Mouse (Mus musculus) liver, embryonic 14.5 days (tissue): ENCODE measurements around the gene Olfr814. TPM values are rescaled to one million over a fixed set of nuclear protein-coding genes. Genes with fewer than 3 reads are reported as not detected.

Experiments
- ATAC-seq: fragments of 200-750 bp; cut with Nextera tagmentation; 2 replicates; pipeline ENCODE4 v1.8.0; 2017; ENCODE audit warnings: moderate number of reproducible peaks, mild to moderate bottlenecking, moderate library complexity; ENCODE audit not compliant: insufficient read depth
- DNase-seq, 3 experiments: peaks; one replicate each; pipeline ENCODE4 v3.0.0-alpha.2; 2012 to 2013; ENCODE audit warnings: low read depth in 3 of 3, low spot score in 3 of 3
- H3K27ac ChIP-seq: fragments of 300-500 bp; sonication (generic); 2 replicates; pipeline ENCODE4 v1.5.1; 2014; ENCODE audit warnings: moderate library complexity, mild to moderate bottlenecking, control low read depth, inconsistent platforms
- H3K27me3 ChIP-seq: fragments of 300-500 bp; sonication (generic); 2 replicates; pipeline ENCODE4 v1.6.1; 2014; ENCODE audit warnings: mild to moderate bottlenecking, low read length, moderate library complexity; ENCODE audit not compliant: control insufficient read depth, insufficient read depth
- H3K36me3 ChIP-seq: fragments of 300-500 bp; sonication (generic); replicated peaks from 2 replicates; pipeline ENCODE4 v1.6.1; 2014; ENCODE audit warnings: low read depth; ENCODE audit not compliant: control insufficient read depth, insufficient read depth
- H3K4me1 ChIP-seq, 2 experiments: fragments of 200-500 bp in 1 of 2; fragments of 300-500 bp in 1 of 2; sonication (generic) in 1 of 2; replicated peaks; 2 replicates each; pipeline ENCODE4 v1.6.1; 2012 to 2014; ENCODE audit warnings: antibody characterized with exemption in 1 of 2, inconsistent platforms in 1 of 2, low read length in 1 of 2; ENCODE audit not compliant: control insufficient read depth in 2 of 2, insufficient read depth in 2 of 2
- H3K4me2 ChIP-seq: fragments of 300-500 bp; sonication (generic); 2 replicates; pipeline ENCODE4 v1.6.1; 2014; ENCODE audit warnings: low read depth, mild to moderate bottlenecking, control low read depth, moderate library complexity
- H3K4me3 ChIP-seq, 2 experiments: fragments of 200-500 bp in 1 of 2; fragments of 300-500 bp in 1 of 2; sonication (generic) in 1 of 2; 2 replicates each; pipeline ENCODE4 v1.5.1; 2012 to 2014; ENCODE audit warnings: low read depth in 2 of 2, low read length in 2 of 2, mild to moderate bottlenecking in 2 of 2, control low read depth in 1 of 2, inconsistent platforms in 1 of 2, moderate library complexity in 1 of 2; ENCODE audit not compliant: insufficient read depth in 1 of 2
- H3K9ac ChIP-seq: fragments of 300-500 bp; sonication (generic); replicated peaks from 2 replicates; pipeline ENCODE4 v1.6.1; 2014; ENCODE audit warnings: mild to moderate bottlenecking, control low read depth, moderate library complexity
- H3K9me3 ChIP-seq: fragments of 300-500 bp; sonication (generic); 2 replicates; pipeline ENCODE4 v1.6.1; 2016; ENCODE audit warnings: low read length, mixed read lengths; ENCODE audit not compliant: control insufficient read depth
- CTCF ChIP-seq: IDR thresholded peaks from 2 replicates; pipeline ENCODE4 v1.5.1; 2016; ENCODE audit warnings: antibody characterized with exemption, low read depth, control low read depth
- EP300 ChIP-seq: IDR thresholded peaks from 2 replicates; pipeline ENCODE4 v1.6.1; 2016; ENCODE audit warnings: antibody characterized with exemption, low read depth
- whole genome bisulfite sequencing: fragments of 180-500 bp; shearing (Covaris S2); extraction: QIAGEN DNeasy Blood & Tissue Kit; methylation state at CpG from one replicate; pipeline ENCODE4 v1.1.7; 2014; ENCODE audit not compliant: insufficient replicate concordance; 5-methylcytosine and 5-hydroxymethylcytosine counted together
- polyA plus RNA-seq, 2 experiments: library from polyadenylated mRNA; depleted of rRNA in 1 of 2; stranded (reverse) in 1 of 2; unstranded in 1 of 2; fragments of >200 nt; fragmentation: Nextera tagmentation in 1 of 2; extraction: Ambion mirVana in 1 of 2; gene quantifications; 2 replicates each; pipeline versions ENCODE4 v1.2.1 to v1.2.3; 2012 to 2014

Gene Olfr814
- polyA plus RNA-seq, 2 experiments: not detected

DNA sequence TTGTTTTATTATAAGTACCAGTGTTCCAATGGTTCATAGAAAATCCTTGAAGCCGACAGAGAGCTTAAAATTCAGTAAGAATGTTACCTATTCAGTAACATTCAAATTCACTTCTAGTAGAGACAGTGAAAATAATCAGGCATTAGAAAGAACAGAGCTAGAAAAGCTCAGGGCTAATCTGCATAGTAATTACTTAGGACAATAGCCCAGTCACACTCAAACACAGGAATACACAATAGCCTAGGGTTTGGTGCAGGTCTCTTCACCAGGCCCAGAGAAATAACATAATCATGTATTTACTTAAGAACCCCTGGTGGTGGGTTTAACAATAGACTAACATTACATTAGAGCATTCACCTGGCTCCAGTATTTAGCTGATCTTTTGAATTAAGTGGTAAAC lies 32.3 kb downstream of the Olfr814 start:
- Histone ChIP-seq H3K9me3 (no peaks in the 10 kb centered on the region), H3K27ac (no peak overlapping the region), H3K4me2 (no peak overlapping the region), H3K4me3 (no peak overlapping the region), H3K9ac (no peak overlapping the region), H3K4me1 (no peaks in the 10 kb centered on the region), H3K27me3 (no peaks in the 10 kb centered on the region), H3K36me3 (no peaks in the 10 kb centered on the region)
- WGBS: 53% methylated on average over 1 of the region's 1 CpGs
- DNase-seq: no peak
- no peak for TF ChIP-seq CTCF
- TF ChIP-seq EP300: no peak
- ATAC-seq: no peak

DNA sequence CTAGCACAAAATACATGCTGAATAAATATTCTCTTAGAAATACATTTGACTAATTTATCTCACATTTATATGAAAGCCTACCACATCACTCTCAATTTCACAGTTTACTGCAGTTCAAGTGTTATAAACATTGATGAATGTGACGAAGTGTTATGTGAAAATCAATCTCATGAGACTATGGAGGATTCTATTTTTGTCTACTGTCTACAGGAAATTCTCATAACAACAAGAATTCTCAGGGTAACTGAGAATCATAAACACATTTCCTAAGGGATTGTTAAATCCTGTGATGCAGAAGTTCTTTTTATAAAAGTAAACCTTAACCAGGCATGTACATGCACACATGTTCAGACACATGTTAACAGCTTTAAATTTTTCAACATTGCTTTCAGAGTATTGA lies 33.7 kb downstream of the Olfr814 start, which contains the start of gene Olfr812:
Olfr812 (minus strand) TSS at position 101 of the 400 bp plus-strand sequence.
- H3K4me1 ChIP-seq: no peaks in the 10 kb centered on the region
- no peak within 1 kb of the TSS for H3K27ac ChIP-seq
- no peak within 1 kb of the TSS for H3K4me2 ChIP-seq
- DNase-seq: no peak
- H3K9me3 ChIP-seq: no peaks in the 10 kb centered on the region
- no peak for ATAC-seq
- 26% methylated on average over 1 of the region's 1 CpGs for WGBS
- H3K4me3 ChIP-seq: no peak within 1 kb of the TSS
- no peak within 1 kb of the TSS for H3K9ac ChIP-seq
- H3K27me3 ChIP-seq: no peaks in the 10 kb centered on the region
- TF ChIP-seq CTCF: no peak
- no peak for TF ChIP-seq EP300
- H3K36me3 ChIP-seq: no peaks in the 10 kb centered on the region

Other genes starting within 250 kb of the Olfr814 start
- not detected in 2 replicates for gene Olfr799, start 242.4 kb downstream of the Olfr814 start, polyA plus RNA-seq (2012; rRNA removed)
- gene Olfr799, start 242.4 kb downstream of the Olfr814 start, polyA plus RNA-seq (2014; fragmentation: Nextera tagmentation; extraction: Ambion mirVana): not detected in 2 replicates
- gene Olfr800, start 222.2 kb downstream of the Olfr814 start, polyA plus RNA-seq (2012; rRNA removed): not detected in 2 replicates
- gene Olfr800, start 222.2 kb downstream of the Olfr814 start, polyA plus RNA-seq (2014; fragmentation: Nextera tagmentation; extraction: Ambion mirVana): not detected in 2 replicates
- not detected in 2 replicates for gene Olfr801, start 206.0 kb downstream of the Olfr814 start, polyA plus RNA-seq (2012; rRNA removed)
- gene Olfr801, start 206.0 kb downstream of the Olfr814 start, polyA plus RNA-seq (2014; fragmentation: Nextera tagmentation; extraction: Ambion mirVana): not detected in 2 replicates
- gene Olfr802, start 191.7 kb downstream of the Olfr814 start, polyA plus RNA-seq (2012; rRNA removed): not detected in 2 replicates
- not detected in 2 replicates for gene Olfr802, start 191.7 kb downstream of the Olfr814 start, polyA plus RNA-seq (2014; fragmentation: Nextera tagmentation; extraction: Ambion mirVana)
- not detected in 2 replicates for gene Olfr803, start 185.6 kb downstream of the Olfr814 start, polyA plus RNA-seq (2012; rRNA removed)
- gene Olfr803, start 185.6 kb downstream of the Olfr814 start, polyA plus RNA-seq (2014; fragmentation: Nextera tagmentation; extraction: Ambion mirVana): not detected in 2 replicates
- gene Olfr804, start 176.6 kb downstream of the Olfr814 start, polyA plus RNA-seq (2012; rRNA removed): not detected in 2 replicates
- not detected in 2 replicates for gene Olfr804, start 176.6 kb downstream of the Olfr814 start, polyA plus RNA-seq (2014; fragmentation: Nextera tagmentation; extraction: Ambion mirVana)
- gene Olfr805, start 150.5 kb downstream of the Olfr814 start, polyA plus RNA-seq (2012; rRNA removed): not detected in 2 replicates
- gene Olfr805, start 150.5 kb downstream of the Olfr814 start, polyA plus RNA-seq (2014; fragmentation: Nextera tagmentation; extraction: Ambion mirVana): not detected in 2 replicates
- not detected in 2 replicates for gene Olfr806, start 137.9 kb downstream of the Olfr814 start, polyA plus RNA-seq (2012; rRNA removed)
- gene Olfr806, start 137.9 kb downstream of the Olfr814 start, polyA plus RNA-seq (2014; fragmentation: Nextera tagmentation; extraction: Ambion mirVana): not detected in 2 replicates
- gene Olfr807, start 122.1 kb downstream of the Olfr814 start, polyA plus RNA-seq (2012; rRNA removed): not detected in 2 replicates
- not detected in 2 replicates for gene Olfr807, start 122.1 kb downstream of the Olfr814 start, polyA plus RNA-seq (2014; fragmentation: Nextera tagmentation; extraction: Ambion mirVana)
- not detected in 2 replicates for gene Olfr808, start 114.4 kb downstream of the Olfr814 start, polyA plus RNA-seq (2012; rRNA removed)
- gene Olfr808, start 114.4 kb downstream of the Olfr814 start, polyA plus RNA-seq (2014; fragmentation: Nextera tagmentation; extraction: Ambion mirVana): not detected in 2 replicates
- not detected in 2 replicates for gene Olfr809, start 105.2 kb downstream of the Olfr814 start, polyA plus RNA-seq (2012; rRNA removed)
- not detected in 2 replicates for gene Olfr809, start 105.2 kb downstream of the Olfr814 start, polyA plus RNA-seq (2014; fragmentation: Nextera tagmentation; extraction: Ambion mirVana)
- gene Olfr810, start 84.9 kb downstream of the Olfr814 start, polyA plus RNA-seq (2012; rRNA removed): not detected in 2 replicates
- not detected in 2 replicates for gene Olfr810, start 84.9 kb downstream of the Olfr814 start, polyA plus RNA-seq (2014; fragmentation: Nextera tagmentation; extraction: Ambion mirVana)
- gene Olfr811, start 75.5 kb downstream of the Olfr814 start, polyA plus RNA-seq (2012; rRNA removed): not detected in 2 replicates
- gene Olfr811, start 75.5 kb downstream of the Olfr814 start, polyA plus RNA-seq (2014; fragmentation: Nextera tagmentation; extraction: Ambion mirVana): not detected in 2 replicates
- not detected in 2 replicates for gene Olfr812, start 33.8 kb downstream of the Olfr814 start, polyA plus RNA-seq (2012; rRNA removed)
- gene Olfr812, start 33.8 kb downstream of the Olfr814 start, polyA plus RNA-seq (2014; fragmentation: Nextera tagmentation; extraction: Ambion mirVana): not detected in 2 replicates
- gene Olfr813, start 24.5 kb downstream of the Olfr814 start, polyA plus RNA-seq (2012; rRNA removed): not detected in 2 replicates
- gene Olfr813, start 24.5 kb downstream of the Olfr814 start, polyA plus RNA-seq (2014; fragmentation: Nextera tagmentation; extraction: Ambion mirVana): not detected in 2 replicates
- gene Olfr815, start 26.0 kb upstream of the Olfr814 start, polyA plus RNA-seq (2012; rRNA removed): not detected in 2 replicates
- gene Olfr815, start 26.0 kb upstream of the Olfr814 start, polyA plus RNA-seq (2014; fragmentation: Nextera tagmentation; extraction: Ambion mirVana): not detected in 2 replicates
- not detected in 2 replicates for gene Olfr816, start 35.7 kb upstream of the Olfr814 start, polyA plus RNA-seq (2012; rRNA removed)
- gene Olfr816, start 35.7 kb upstream of the Olfr814 start, polyA plus RNA-seq (2014; fragmentation: Nextera tagmentation; extraction: Ambion mirVana): not detected in 2 replicates
- not detected in 2 replicates for gene Olfr818, start 69.2 kb upstream of the Olfr814 start, polyA plus RNA-seq (2012; rRNA removed)
- gene Olfr818, start 69.2 kb upstream of the Olfr814 start, polyA plus RNA-seq (2014; fragmentation: Nextera tagmentation; extraction: Ambion mirVana): not detected in 2 replicates
- gene Olfr819, start 87.4 kb upstream of the Olfr814 start, polyA plus RNA-seq (2012; rRNA removed): not detected in 2 replicates
- not detected in 2 replicates for gene Olfr819, start 87.4 kb upstream of the Olfr814 start, polyA plus RNA-seq (2014; fragmentation: Nextera tagmentation; extraction: Ambion mirVana)
- gene Olfr247, start 96.3 kb upstream of the Olfr814 start, polyA plus RNA-seq (2012; rRNA removed): not detected in 2 replicates
- gene Olfr247, start 96.3 kb upstream of the Olfr814 start, polyA plus RNA-seq (2014; fragmentation: Nextera tagmentation; extraction: Ambion mirVana): not detected in 2 replicates
- gene Gm10310, start 105.2 kb upstream of the Olfr814 start, polyA plus RNA-seq (2012; rRNA removed): not detected in 2 replicates
- not detected in 2 replicates for gene Gm10310, start 105.2 kb upstream of the Olfr814 start, polyA plus RNA-seq (2014; fragmentation: Nextera tagmentation; extraction: Ambion mirVana)
- not detected in 2 replicates for gene Olfr820, start 132.8 kb upstream of the Olfr814 start, polyA plus RNA-seq (2012; rRNA removed)
- not detected in 2 replicates for gene Olfr820, start 132.8 kb upstream of the Olfr814 start, polyA plus RNA-seq (2014; fragmentation: Nextera tagmentation; extraction: Ambion mirVana)
- gene Olfr821, start 150.5 kb upstream of the Olfr814 start, polyA plus RNA-seq (2012; rRNA removed): not detected in 2 replicates
- gene Olfr821, start 150.5 kb upstream of the Olfr814 start, polyA plus RNA-seq (2014; fragmentation: Nextera tagmentation; extraction: Ambion mirVana): not detected in 2 replicates
- gene Olfr822, start 191.4 kb upstream of the Olfr814 start, polyA plus RNA-seq (2012; rRNA removed): not detected in 2 replicates
- gene Olfr822, start 191.4 kb upstream of the Olfr814 start, polyA plus RNA-seq (2014; fragmentation: Nextera tagmentation; extraction: Ambion mirVana): not detected in 2 replicates
- gene Olfr823, start 235.5 kb upstream of the Olfr814 start, polyA plus RNA-seq (2012; rRNA removed): not detected in 2 replicates
- gene Olfr823, start 235.5 kb upstream of the Olfr814 start, polyA plus RNA-seq (2014; fragmentation: Nextera tagmentation; extraction: Ambion mirVana): not detected in 2 replicates